Comparison of ENCODE assay signal across 16 mouse cellular contexts in the genomic region with DNA sequence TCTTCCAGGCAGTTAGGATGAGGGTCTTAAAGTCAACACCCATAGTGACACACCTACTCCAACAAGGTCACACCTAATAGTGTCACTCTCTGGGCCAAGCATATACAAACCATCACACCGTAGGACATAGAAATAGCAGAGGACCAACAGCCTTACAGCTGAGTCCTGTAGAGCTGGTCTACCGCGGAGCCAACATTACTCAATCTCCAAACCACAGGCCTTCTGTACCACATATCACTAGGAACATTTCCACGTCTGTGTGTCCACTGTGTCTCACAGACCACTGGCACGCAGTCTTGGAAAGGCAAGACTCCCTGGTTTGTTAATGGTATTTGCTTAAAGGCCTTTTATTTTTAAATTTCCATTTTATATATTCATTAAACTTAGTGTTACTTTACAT.
DNase-seq lines count a peak whose midpoint lies in the region; ATAC-seq lines count a peak whose summit lies in the region.
"Had no signal": no experiment of that assay in that cellular context is flagged by ENCODE, and none has a peak within 500 bp of the region (broad histone marks: within the 10 kb centered on the region; RNA-seq: fewer than 3 reads in every experiment).

No protein-coding gene starts in this region.

- peak; percentile 90 for ATAC-seq in granulocyte monocyte progenitor cell, adult 5-6 weeks (replicated peaks; ENCODE audit: poor library complexity, severe bottlenecking)
- peak; percentile 90 for ATAC-seq in megakaryocyte progenitor cell, adult 5-6 weeks (replicated peaks; ENCODE audit: poor library complexity)
- ATAC-seq: forebrain, embryonic 13.5 days; forebrain, embryonic 15.5 days; forebrain, postnatal 0 days had no signal

- peak; percentile 66 for DNase-seq in 416B (ENCODE audit: low read depth)
- no peak for DNase-seq in cerebellum, adult 8-10 months
- no peak for DNase-seq in urinary bladder, adult 2 months (ENCODE audit: low spot score)
- DNase-seq: adrenal gland, adult 2 months; adrenal gland, postnatal 10 days; adrenal gland, postnatal 25 days; cerebellum, adult 11 months; cerebellum, adult 18-20 months; cerebellum, adult 9-10 months; cerebellum, postnatal 10 days; cerebellum, postnatal 25 days; forebrain, postnatal 0 days had no signal
